Mouse (Mus musculus) megakaryocyte, adult 5-6 weeks (primary cell): ENCODE measurements around the gene Carns1. TPM values are rescaled to one million over a fixed set of nuclear protein-coding genes. Genes with fewer than 3 reads are reported as not detected.
A peak's percentile ranks its signal among the peaks of the same experiment; 100 is the strongest.

Source experiments
- ATAC-seq: 2 replicates; pipeline ENCODE4 v1.8.0; 2016; ENCODE audit warnings: mild to moderate bottlenecking, inconsistent platforms; ENCODE audit not compliant: poor library complexity, severe bottlenecking
- total RNA-seq, 2 experiments: library from RNA; stranded (forward) in 1 of 2; stranded (reverse) in 1 of 2; fragments of 153-499, 151-499 nt in 1 of 2; fragments of 221-1000, 200-1000 nt in 1 of 2; gene quantifications; 2 replicates each; pipeline versions ENCODE4 v1.2.3 to v1.2.4; 2015 to 2017

Gene Carns1
- total RNA-seq, 2 experiments from 2014 or later: 1.3 to 4.7 TPM

GRCm38 (mm10) chr19:4172925-4173324, 2.4 kb downstream of the Carns1 start:
- ATAC-seq: no peak

- ATAC-seq: peak; percentile 38
Measured at GRCm38 (mm10) chr19:4171393-4172290, 3.6 kb downstream of the Carns1 start.

- no peak for ATAC-seq
Measured at GRCm38 (mm10) chr19:4170723-4171392, 4.4 kb downstream of the Carns1 start.

- ATAC-seq: no peak; the same call in 1 of the 2 replicates
Measured at GRCm38 (mm10) chr19:4169810-4170209, 5.5 kb downstream of the Carns1 start.

- peak; percentile 97 for ATAC-seq
Measured at GRCm38 (mm10) chr19:4169378-4169784, 5.9 kb downstream of the Carns1 start.

GRCm38 (mm10) chr19:4166678-4167476, 8.4 kb downstream of the Carns1 start:
- no peak for ATAC-seq

GRCm38 (mm10) chr19:4164721-4165120, 10.6 kb downstream of the Carns1 start:
- ATAC-seq: no peak

- no peak for ATAC-seq
Measured at GRCm38 (mm10) chr19:4164100-4164499, 11.2 kb downstream of the Carns1 start.

GRCm38 (mm10) chr19:4163543-4163887, 11.8 kb downstream of the Carns1 start:
- no peak for ATAC-seq

- peak; percentile 99 for ATAC-seq
Measured at GRCm38 (mm10) chr19:4162646-4163542, 12.4 kb downstream of the Carns1 start, which contains the start of gene Rps6kb2. Rps6kb2 (minus strand) TSS chr19:4163354.

GRCm38 (mm10) chr19:4159049-4159448, 16.2 kb downstream of the Carns1 start:
- ATAC-seq: no peak

- ATAC-seq: no peak
Measured at GRCm38 (mm10) chr19:4156771-4157170, 18.5 kb downstream of the Carns1 start.

GRCm38 (mm10) chr19:4156073-4156579, 19.2 kb downstream of the Carns1 start:
- ATAC-seq: no peak

GRCm38 (mm10) chr19:4155223-4156072, 19.8 kb downstream of the Carns1 start:
- 0 out of 2 replicates have a peak, but pooled peaks have one; percentile 10 for ATAC-seq

GRCm38 (mm10) chr19:4154437-4155222, 20.6 kb downstream of the Carns1 start:
- peak; percentile 65 for ATAC-seq

GRCm38 (mm10) chr19:4153232-4153654, 22.0 kb downstream of the Carns1 start, which contains the start of gene Ptprcap:
Ptprcap (plus strand) TSS chr19:4153604.
- ATAC-seq: no peak

- no peak for ATAC-seq
Measured at GRCm38 (mm10) chr19:4152445-4153231, 22.6 kb downstream of the Carns1 start.
